9 mouse cellular contexts compared by ENCODE assay signal in the genomic region with DNA sequence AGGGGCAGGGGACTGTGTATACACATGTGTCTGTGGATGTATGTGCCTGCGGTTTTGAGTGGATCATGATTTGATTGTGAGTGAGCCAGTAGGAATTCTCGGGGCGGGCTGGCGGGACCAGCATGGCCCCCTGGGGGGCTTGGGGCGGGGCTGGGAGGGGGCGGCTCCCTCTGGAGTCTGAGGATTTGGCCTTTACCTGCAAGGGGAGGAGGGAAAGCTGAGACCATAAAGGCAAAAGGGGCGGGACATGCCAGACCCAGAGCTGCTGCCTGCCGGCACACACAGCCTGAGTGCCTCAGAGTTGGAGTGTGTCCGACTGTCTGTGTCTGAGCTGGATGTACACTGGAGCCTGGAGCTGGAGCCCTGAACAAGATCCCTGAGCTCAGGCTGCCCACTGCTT.
DNase-seq lines count a peak whose midpoint lies in the region; ATAC-seq and TF ChIP-seq lines count a peak whose summit lies in the region.
"Had no signal": no experiment of that assay in that cellular context is flagged by ENCODE, and none has a peak within 500 bp of the region (broad histone marks: within the 10 kb centered on the region; RNA-seq: fewer than 3 reads in every experiment).

No protein-coding gene starts in this region.

- DNase-seq in heart, postnatal 0 days (ENCODE audit: low spot score), result no peak
- DNase-seq in heart, adult 2 months, result no peak
- DNase-seq in forebrain, embryonic 10.5 days (ENCODE audit: extremely low spot score, low spot score), result peak; percentile 23
- DNase-seq in thymus, postnatal 4 days, result no peak
- DNase-seq in adrenal gland, postnatal 4 days (ENCODE audit: low spot score in 2 of 2), result no peak
- DNase-seq in kidney, adult 9 months, result no peak
- DNase-seq: kidney, postnatal 25 days had no signal

- H3K4me1 ChIP-seq in heart, postnatal 0 days (ENCODE audit: control insufficient read depth, insufficient read depth), result peaks cover 45% of the 10 kb centered on the region
- peaks cover 10% of the 10 kb centered on the region for H3K4me1 ChIP-seq in heart, adult 2 months (ENCODE audit: control insufficient read depth, insufficient read depth, low read length)
- H3K4me1 ChIP-seq in forebrain, embryonic 10.5 days, result peaks cover 39% of the 10 kb centered on the region
- H3K4me1 ChIP-seq in limb, embryonic 12.5 days (replicated peaks), result peaks cover 52% of the 10 kb centered on the region
- H3K4me1 ChIP-seq in neural tube, embryonic 15.5 days, result peaks cover 12% of the 10 kb centered on the region

- H3K27me3 ChIP-seq in heart, postnatal 0 days (ENCODE audit: control insufficient read depth, insufficient read depth, low read length), result no peaks in the 10 kb centered on the region
- H3K27me3 ChIP-seq in heart, adult 2 months (ENCODE audit: control insufficient read depth, insufficient read depth, low read length), result no peaks in the 10 kb centered on the region
- peaks cover 8% of the 10 kb centered on the region; the same call in 1 of the 2 replicates for H3K27me3 ChIP-seq in forebrain, embryonic 10.5 days (ENCODE audit: poor library complexity, severe bottlenecking)
- peaks cover 4% of the 10 kb centered on the region for H3K27me3 ChIP-seq in limb, embryonic 12.5 days
- no peaks in the 10 kb centered on the region; the same call in 1 of the 2 replicates for H3K27me3 ChIP-seq in neural tube, embryonic 15.5 days (replicated peaks)

- no peak for TF ChIP-seq EP300 in heart, postnatal 0 days (IDR thresholded peaks at IDR 0.05; ENCODE audit: low read depth)
- TF ChIP-seq EP300 in heart, adult 2 months (IDR thresholded peaks at IDR 0.05; ENCODE audit: insufficient read depth, low read depth, low read length), result no peak

- H3K4me3 ChIP-seq in heart, postnatal 0 days (ENCODE audit: low read depth, low read length), result peak overlapping the region; percentile 18
- no peak overlapping the region for H3K4me3 ChIP-seq in heart, adult 2 months
- peak overlapping the region; percentile 36 for H3K4me3 ChIP-seq in forebrain, embryonic 10.5 days
- H3K4me3 ChIP-seq in limb, embryonic 12.5 days (replicated peaks), result peak overlapping the region; percentile 33
- H3K4me3 ChIP-seq in neural tube, embryonic 15.5 days (replicated peaks), result peak overlapping the region; percentile 9; the same call in 1 of the 2 replicates

- peak overlapping the region; percentile 53 for H3K4me2 ChIP-seq in heart, postnatal 0 days (ENCODE audit: low read depth, low read length)
- H3K4me2 ChIP-seq in limb, embryonic 12.5 days, result peak overlapping the region; percentile 59
- H3K4me2 ChIP-seq in neural tube, embryonic 15.5 days, result peak overlapping the region; percentile 53

- WGBS in heart, postnatal 0 days, result 9% methylated on average over 9 of the region's 9 CpGs
- 33% methylated on average over 9 of the region's 9 CpGs for WGBS in heart, adult 2 months
- WGBS in forebrain, embryonic 10.5 days, result 3% methylated on average over 9 of the region's 9 CpGs
- WGBS in limb, embryonic 12.5 days, result under 1% methylated on average over 9 of the region's 9 CpGs
- 6% methylated on average over 8 of the region's 9 CpGs for WGBS in neural tube, embryonic 15.5 days

- no peaks in the 10 kb centered on the region for H3K79me2 ChIP-seq in heart, adult 2 months (replicated peaks; ENCODE audit: control insufficient read depth, insufficient read depth, low read length)

- no peak for TF ChIP-seq POLR2A in heart, adult 2 months (IDR thresholded peaks at IDR 0.05; ENCODE audit: insufficient read depth, low read depth, low read length)

- H3K9me3 ChIP-seq in heart, postnatal 0 days (replicated peaks; ENCODE audit: control insufficient read depth, low read length), result no peaks in the 10 kb centered on the region
- no peaks in the 10 kb centered on the region for H3K9me3 ChIP-seq in forebrain, embryonic 10.5 days
- H3K9me3 ChIP-seq in limb, embryonic 12.5 days, result no peaks in the 10 kb centered on the region
- H3K9me3 ChIP-seq in neural tube, embryonic 15.5 days (replicated peaks), result no peaks in the 10 kb centered on the region

- no peak for ATAC-seq in heart, postnatal 0 days (ENCODE audit: insufficient read depth, low read depth)
- peak; percentile 79 for ATAC-seq in limb, embryonic 12.5 days (ENCODE audit: insufficient number of reproducible peaks, insufficient read depth, low FRiP score, low TSS enrichment, low read depth)
- ATAC-seq in neural tube, embryonic 15.5 days (ENCODE audit: low FRiP score), result no peak

- intact Hi-C loops in heart, adult 2 months (cut with DNase I), result no loop called here

- H3K27ac ChIP-seq in heart, postnatal 0 days (ENCODE audit: low read depth), result no peak overlapping the region; the same call in 1 of the 2 replicates
- no peak overlapping the region for H3K27ac ChIP-seq in heart, adult 2 months
- H3K27ac ChIP-seq in forebrain, embryonic 10.5 days, result peak overlapping the region; percentile 40; the same call in 1 of the 2 replicates
- peak overlapping the region; percentile 79 for H3K27ac ChIP-seq in limb, embryonic 12.5 days
- H3K27ac ChIP-seq in neural tube, embryonic 15.5 days (replicated peaks), result no peak overlapping the region

- peak overlapping the region; percentile 29; the same call in 1 of the 2 replicates for H3K9ac ChIP-seq in heart, postnatal 0 days (replicated peaks; ENCODE audit: low read depth, low read length)
- no peak overlapping the region for H3K9ac ChIP-seq in heart, adult 2 months (ENCODE audit: low read depth, low read length)
- H3K9ac ChIP-seq in limb, embryonic 12.5 days (replicated peaks), result peak overlapping the region; percentile 47; the same call in 1 of the 2 replicates
- no peak overlapping the region for H3K9ac ChIP-seq in neural tube, embryonic 15.5 days (replicated peaks)

- H3K36me3 ChIP-seq in heart, postnatal 0 days (replicated peaks; ENCODE audit: control insufficient read depth, insufficient read depth, low read length), result no peaks in the 10 kb centered on the region
- H3K36me3 ChIP-seq in heart, adult 2 months (ENCODE audit: control insufficient read depth, insufficient read depth, low read length), result no peaks in the 10 kb centered on the region
- 0 out of 2 replicates have a peak, but pooled peaks cover under 1% of the 10 kb centered on the region for H3K36me3 ChIP-seq in forebrain, embryonic 10.5 days (replicated peaks)
- peaks cover 8% of the 10 kb centered on the region; the same call in 1 of the 2 replicates for H3K36me3 ChIP-seq in limb, embryonic 12.5 days
- no peaks in the 10 kb centered on the region for H3K36me3 ChIP-seq in neural tube, embryonic 15.5 days

- no peak for TF ChIP-seq CTCF in heart, postnatal 0 days (IDR thresholded peaks at IDR 0.05; ENCODE audit: low read depth)
- no peak for TF ChIP-seq CTCF in heart, adult 2 months (IDR thresholded peaks at IDR 0.05)

Comparison
In these comparisons a context has a peak if more than half of its experiments do, and no peak if none do; other contexts are left out.
1. H3K9ac ChIP-seq: peak in heart, postnatal 0 days (single experiment) and limb, embryonic 12.5 days (single experiment); none in heart, adult 2 months (single experiment) and neural tube, embryonic 15.5 days (single experiment).
2. H3K27ac ChIP-seq: peak in forebrain, embryonic 10.5 days (single experiment) and limb, embryonic 12.5 days (single experiment); none in heart, postnatal 0 days (single experiment), heart, adult 2 months (single experiment) and neural tube, embryonic 15.5 days (single experiment).
3. Peak in every context shown above with its lines, with median percentiles within 50 percentile points of each other: H3K4me2 ChIP-seq.